Mouse (Mus musculus): ENCODE data around the gene Lpar6.

Lpar6 gene

GRCm38 (mm10) chr14:73237848-73238321 is at the start of gene Lpar6:
Gene Lpar6 (plus strand): TSS chr14:73237895.
- DNase-seq (ENCODE audit: low read depth) = peak; percentile 11

- no peak for DNase-seq (ENCODE audit: low read depth)
Measured at GRCm38 (mm10) chr14:73199058-73199457, 38.6 kb upstream of the Lpar6 start.

DNA sequence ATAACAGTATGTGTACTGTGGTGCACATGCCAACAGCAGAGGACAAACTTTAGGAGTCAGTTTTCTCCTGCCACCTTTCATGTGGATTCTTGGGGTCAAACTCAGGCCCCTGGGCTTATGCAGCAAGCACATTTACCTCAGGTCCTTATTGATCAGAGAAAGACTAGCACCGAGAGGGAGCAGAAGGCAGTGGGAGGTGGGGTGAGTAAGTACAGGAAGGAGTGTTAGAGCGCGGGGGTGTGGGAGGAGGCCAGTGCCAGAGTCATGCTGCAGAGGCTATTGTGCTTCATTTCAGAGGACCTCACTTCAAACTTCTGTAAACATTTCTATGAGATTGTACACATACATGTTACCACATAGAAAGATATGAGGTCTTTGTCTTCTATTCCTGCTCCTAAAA is 36.2 kb upstream of the Lpar6 start:
- no peak for DNase-seq (ENCODE audit: low read depth)

GRCm38 (mm10) chr14:73204016-73204415 is 33.7 kb upstream of the Lpar6 start:
- no peak for DNase-seq (ENCODE audit: low read depth)

DNA sequence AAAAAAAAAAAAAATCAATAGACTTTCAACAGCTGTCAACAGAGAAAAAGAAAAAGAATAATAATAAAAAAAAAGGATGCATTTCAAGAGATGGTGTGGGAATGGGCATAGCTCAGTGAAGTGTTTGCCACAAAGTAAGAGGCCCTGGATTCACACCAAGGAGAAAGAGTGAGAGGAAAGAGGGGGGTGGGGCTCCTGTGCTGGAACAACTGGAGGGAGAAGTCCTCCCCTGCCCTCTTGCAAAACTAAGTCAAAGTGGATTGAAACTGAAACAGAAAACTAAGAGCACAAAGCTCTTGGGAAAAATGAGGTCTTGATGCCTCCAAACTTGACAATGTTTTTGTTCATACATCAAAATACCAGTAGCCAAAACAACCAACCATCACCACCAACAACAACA is 28.4 kb upstream of the Lpar6 start:
- DNase-seq (ENCODE audit: low read depth) = no peak

GRCm38 (mm10) chr14:73210196-73210595 is 27.5 kb upstream of the Lpar6 start:
- DNase-seq (ENCODE audit: low read depth) = no peak

DNA sequence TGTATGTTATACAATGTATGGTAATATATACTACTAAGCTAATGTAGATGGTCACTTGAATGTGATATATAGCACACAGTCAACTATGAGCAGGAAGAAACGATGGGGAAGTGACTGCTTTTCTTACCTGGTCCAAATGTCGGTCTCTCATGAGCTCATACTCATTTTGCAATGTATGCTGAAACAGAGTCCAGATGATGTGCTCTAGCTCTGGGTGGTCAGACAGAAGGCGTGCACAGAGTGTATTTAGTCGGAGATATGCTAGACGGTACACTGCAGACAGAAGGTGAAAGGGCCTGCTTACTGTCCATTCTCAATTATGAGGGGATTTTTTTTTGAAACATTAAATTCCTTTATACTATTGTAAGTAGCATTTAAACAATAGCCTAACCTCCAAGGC is 26.2 kb upstream of the Lpar6 start:
- DNase-seq (ENCODE audit: low read depth) = no peak

- no peak for DNase-seq (ENCODE audit: low read depth)
Measured at GRCm38 (mm10) chr14:73217062-73217461, 20.6 kb upstream of the Lpar6 start.

DNA sequence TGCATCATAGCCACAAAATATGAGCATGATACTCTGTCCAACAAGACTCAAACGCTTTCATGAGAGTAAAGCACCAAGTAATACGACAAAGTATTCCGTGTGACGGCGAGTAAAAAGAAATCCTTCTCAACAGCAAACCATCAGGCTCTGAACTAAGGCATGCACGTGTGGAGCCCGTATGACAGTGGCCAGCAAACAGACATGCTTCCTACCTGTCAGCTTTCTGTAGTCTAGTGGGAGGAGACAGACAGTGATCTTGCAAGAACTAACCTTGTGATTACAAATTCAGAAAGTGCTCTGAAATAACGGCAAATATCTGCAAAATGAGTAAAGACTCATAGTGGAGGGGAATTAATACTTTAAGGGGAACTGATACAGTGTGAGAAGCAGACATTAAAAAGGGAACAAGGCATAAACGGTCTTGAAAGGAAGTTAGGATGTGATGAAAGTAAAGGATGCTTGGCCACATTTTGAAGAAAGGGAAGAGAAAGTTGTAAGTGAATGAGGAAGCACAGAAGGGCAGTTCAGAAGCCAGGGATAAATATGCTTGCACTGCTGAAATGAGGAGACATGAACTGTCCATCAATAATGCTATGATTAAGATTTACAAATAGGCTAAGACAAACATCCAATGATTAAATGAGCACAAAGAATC is 15.3 kb upstream of the Lpar6 start:
- DNase-seq (ENCODE audit: low read depth) = no peak

GRCm38 (mm10) chr14:73226346-73226745 is 11.3 kb upstream of the Lpar6 start:
- no peak for DNase-seq (ENCODE audit: low read depth)

GRCm38 (mm10) chr14:73226849-73227248 is 10.8 kb upstream of the Lpar6 start:
- no peak for DNase-seq (ENCODE audit: low read depth)

DNA sequence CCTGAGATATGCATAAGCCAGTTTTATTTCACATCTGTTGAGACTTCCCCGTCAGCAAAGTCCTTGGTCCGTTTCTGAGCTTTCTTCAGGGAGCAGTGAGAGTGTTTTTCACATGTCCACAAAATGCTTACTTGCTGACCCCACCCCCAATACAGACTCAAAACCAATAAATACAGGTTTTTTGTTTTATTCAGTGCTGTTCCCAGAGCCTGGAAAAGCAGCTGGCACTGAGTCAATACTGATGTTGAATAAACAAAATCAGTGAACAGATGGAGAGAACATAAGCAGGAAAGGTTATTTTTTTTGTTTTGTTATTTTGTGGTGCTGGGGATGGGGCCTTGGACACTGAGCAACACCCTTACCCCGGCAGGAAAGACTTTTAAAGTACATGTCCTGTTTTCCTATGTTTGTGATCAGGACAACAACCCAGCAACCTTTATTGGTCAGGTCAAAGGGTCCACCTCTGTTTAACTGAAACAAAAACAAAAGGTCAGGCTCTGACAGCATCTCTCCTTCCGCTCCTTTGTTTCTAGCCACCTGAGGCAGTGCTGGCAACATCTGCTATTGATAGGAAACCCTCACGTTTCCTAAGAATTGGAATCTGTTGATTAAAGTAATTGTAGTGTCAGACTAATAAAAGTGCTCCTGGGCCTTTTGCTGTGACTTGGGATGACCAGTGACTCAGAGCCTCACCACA is 6.3 kb upstream of the Lpar6 start:
- DNase-seq (ENCODE audit: low read depth) = no peak

- DNase-seq (ENCODE audit: low read depth) = no peak
Measured at GRCm38 (mm10) chr14:73234468-73235031, 3.1 kb upstream of the Lpar6 start.

DNA sequence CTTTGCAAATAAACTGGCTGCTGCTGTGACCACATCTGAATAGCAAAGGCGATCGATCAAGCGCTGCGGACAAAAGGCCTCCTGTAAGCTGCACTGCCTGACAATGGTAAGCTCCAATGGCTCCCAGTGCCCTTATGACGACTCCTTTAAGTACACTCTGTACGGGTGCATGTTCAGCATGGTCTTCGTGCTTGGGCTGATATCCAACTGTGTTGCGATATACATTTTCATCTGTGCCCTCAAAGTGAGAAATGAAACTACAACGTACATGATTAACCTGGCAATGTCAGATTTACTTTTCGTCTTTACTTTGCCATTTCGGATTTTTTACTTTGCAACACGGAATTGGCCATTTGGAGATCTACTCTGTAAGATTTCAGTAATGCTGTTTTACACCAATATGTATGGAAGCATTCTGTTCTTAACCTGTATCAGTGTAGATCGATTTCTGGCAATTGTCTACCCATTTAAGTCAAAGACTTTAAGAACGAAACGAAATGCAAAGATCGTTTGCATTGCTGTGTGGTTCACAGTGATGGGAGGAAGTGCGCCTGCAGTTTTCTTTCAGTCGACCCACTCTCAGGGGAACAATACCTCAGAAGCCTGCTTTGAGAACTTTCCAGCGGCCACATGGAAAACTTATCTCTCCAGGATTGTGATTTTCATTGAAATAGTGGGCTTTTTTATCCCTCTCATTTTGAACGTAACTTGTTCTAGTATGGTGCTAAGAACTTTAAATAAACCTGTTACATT is 979 bp downstream of the Lpar6 start:
- peak; percentile 33 for DNase-seq (ENCODE audit: low read depth)

- peak; percentile 21 for DNase-seq (ENCODE audit: low read depth)
Measured at GRCm38 (mm10) chr14:73239291-73239690, 1.6 kb downstream of the Lpar6 start.

DNA sequence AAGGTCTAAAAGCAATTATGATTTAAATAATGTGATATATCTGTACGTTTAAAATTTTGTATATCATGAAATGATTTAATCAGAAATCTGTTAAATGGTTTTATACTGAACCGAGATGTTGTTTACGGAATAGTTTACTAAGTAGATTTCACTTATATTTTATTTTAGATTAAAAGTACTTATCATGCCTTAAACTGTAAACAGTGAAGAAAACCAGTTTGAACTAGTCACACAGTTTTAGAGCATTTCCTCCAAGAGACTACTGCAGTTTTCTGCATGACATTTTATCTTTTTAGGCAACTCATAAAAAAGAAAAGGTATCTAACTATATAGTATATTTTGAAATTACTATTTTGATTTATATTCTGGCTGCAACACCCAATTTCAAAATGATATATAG is 2.2 kb downstream of the Lpar6 start:
- no peak for DNase-seq (ENCODE audit: low read depth)

DNA sequence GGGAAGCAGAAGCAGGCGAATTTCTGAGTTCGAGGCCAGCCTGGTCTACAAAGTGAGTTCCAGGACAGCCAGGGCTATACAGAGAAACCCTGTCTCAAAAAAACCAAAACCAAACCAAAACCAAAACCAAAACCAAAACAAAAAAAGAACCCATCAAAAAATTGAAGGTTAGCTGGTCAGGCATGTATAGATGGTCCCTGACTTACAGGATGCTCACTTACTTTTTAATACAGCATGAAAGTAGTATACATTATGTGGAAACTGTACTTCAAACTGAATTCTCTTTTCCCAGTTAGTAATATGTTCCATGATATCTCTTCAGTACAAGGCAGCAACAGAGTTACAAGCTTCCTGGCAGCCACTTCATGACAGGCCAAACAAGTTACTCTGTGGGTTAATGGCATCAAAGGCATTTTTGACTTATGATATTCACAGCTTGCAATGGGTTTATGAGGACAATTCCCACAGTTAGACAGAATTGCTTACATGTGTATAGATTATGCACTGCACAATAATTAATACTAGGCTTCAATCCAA is 6.4 kb downstream of the Lpar6 start:
- DNase-seq (ENCODE audit: low read depth) = no peak

- no peak for DNase-seq (ENCODE audit: low read depth)
Measured at GRCm38 (mm10) chr14:73250056-73250455, 12.4 kb downstream of the Lpar6 start.

GRCm38 (mm10) chr14:73252276-73252675 is 14.6 kb downstream of the Lpar6 start:
- no peak for DNase-seq (ENCODE audit: low read depth)

DNA sequence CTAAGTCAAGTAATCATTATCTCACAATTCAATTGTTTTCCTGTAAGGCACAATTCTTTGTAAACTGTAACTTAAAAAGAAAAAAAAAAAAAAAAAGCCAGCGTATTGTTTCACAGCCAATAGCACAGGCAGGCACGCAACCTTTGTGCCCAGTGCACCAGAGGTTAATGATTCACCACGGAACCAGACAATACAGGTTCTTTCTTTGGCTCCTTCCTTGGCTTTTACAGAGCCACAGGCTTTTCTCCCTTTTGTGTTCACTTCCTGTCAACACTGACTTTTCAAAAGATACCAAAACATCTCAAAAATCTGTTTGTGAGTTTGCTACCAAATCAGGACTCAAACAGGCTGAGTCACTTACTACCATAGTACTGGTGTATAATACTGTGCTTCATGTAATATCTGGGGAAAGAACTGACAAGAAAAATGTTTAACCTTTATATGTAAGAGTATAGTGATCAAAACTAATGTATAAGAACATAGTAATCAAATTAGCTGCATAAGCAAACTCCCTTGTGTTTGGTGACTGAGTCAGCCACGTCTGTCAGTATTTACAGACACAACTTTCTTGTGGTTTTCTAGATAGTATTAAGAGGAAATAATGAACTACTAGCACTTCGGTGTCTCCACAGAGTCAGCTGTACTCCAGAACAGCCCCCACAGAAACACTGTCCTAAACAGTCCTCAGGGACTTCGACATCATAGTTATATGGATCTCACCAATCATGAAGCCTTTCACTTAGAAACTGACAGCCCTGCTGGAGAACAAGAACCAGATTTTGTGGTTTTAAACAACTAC is 16.0 kb downstream of the Lpar6 start:
- DNase-seq (ENCODE audit: low read depth) = no peak

GRCm38 (mm10) chr14:73254412-73254811 is 16.7 kb downstream of the Lpar6 start:
- DNase-seq (ENCODE audit: low read depth) = no peak

All from c-Kit-positive CD71-positive TER-119-negative erythroid progenitor cells, embryonic 14.5 days (primary cell).